Mouse (Mus musculus): Measurements from ENCODE around the gene Apbb2. TPM values are rescaled to one million over a fixed set of nuclear protein-coding genes. Genes with fewer than 3 reads are reported as not detected.

Apbb2 gene
- polyA plus RNA-seq, 1 experiment from 2014 or later, result 52.6 TPM

DNA sequence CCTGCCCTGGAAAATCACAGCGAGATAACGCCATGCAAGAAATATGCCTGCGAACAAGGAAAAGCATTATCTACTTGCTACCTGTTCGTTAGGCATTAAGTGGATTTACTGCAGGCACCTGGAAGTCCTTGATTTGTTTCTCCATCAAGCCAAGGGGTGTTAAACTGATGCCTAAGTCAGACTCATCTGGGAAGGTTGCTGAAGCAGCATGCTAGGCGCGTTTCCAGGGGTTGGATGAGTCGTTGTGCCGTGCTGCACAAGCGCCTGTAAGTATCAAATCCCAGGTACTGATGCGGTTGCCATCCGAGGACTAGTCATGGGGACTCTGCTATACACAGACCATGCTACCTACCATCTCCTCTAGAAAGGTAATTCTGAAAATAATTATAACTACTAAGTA is 611 bp upstream of the Apbb2 start:
- H3K27ac ChIP-seq (ENCODE audit: low read depth, low read length), result no peak overlapping the region
- no peak overlapping the region for H3K4me3 ChIP-seq (ENCODE audit: low read depth, low read length)
- H3K36me3 ChIP-seq (ENCODE audit: control insufficient read depth, insufficient read depth, low read length), result no peaks in the 10 kb centered on the region
- no peak for DNase-seq (ENCODE audit: low spot score)
- WGBS, result 39% methylated on average over 11 of the region's 11 CpGs
- H3K9me3 ChIP-seq (ENCODE audit: control insufficient read depth, low read length), result no peaks in the 10 kb centered on the region
- peaks cover 12% of the 10 kb centered on the region for H3K4me1 ChIP-seq (ENCODE audit: control insufficient read depth, insufficient read depth, low read length)
- no peak for ATAC-seq (ENCODE audit: insufficient read depth, low FRiP score, low TSS enrichment)
- H3K27me3 ChIP-seq (ENCODE audit: control insufficient read depth, insufficient read depth, low read length), result no peaks in the 10 kb centered on the region
- H3K4me2 ChIP-seq (ENCODE audit: low read depth), result peak overlapping the region; percentile 63
- H3K9ac ChIP-seq (ENCODE audit: low read length), result no peak overlapping the region

DNA sequence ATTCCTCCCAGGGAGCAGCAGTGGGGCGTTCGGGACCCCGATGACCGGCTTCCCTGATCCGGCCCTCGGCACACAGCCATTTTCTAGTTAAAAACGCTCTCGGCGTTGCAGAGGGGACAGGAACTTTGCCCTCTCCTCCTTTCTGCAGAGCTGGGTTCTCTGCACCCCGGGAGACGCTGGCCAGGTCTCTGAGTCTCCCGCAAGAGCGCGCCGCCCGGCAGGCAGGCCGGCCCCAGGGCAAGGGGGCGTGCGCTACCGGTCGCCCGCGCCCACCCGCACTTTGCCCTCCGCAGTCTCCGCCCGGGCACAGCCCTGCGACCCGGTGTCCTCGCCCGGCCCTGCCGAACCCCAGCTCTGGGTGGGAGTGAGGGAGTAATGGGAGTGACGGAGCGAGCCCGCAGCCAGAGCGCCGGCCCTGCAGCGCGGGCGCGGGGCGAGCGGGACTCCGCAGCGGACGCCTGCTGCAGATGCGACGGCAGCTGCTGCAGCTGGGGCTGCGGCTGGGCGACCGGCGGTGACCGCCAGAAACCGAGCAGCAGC is 593 bp downstream of the Apbb2 start:
- Histone ChIP-seq H3K4me1 (ENCODE audit: control insufficient read depth, insufficient read depth, low read length) (peaks cover 22% of the 10 kb centered on the region), H3K27me3 (ENCODE audit: control insufficient read depth, insufficient read depth, low read length) (no peaks in the 10 kb centered on the region), H3K27ac (ENCODE audit: low read depth, low read length) (peak overlapping the region; percentile 97), H3K4me2 (ENCODE audit: low read depth) (peak overlapping the region; percentile 63), H3K4me3 (ENCODE audit: low read depth, low read length) (peak overlapping the region; percentile 81), H3K36me3 (ENCODE audit: control insufficient read depth, insufficient read depth, low read length) (no peaks in the 10 kb centered on the region), H3K9me3 (ENCODE audit: control insufficient read depth, low read length) (no peaks in the 10 kb centered on the region), H3K9ac (ENCODE audit: low read length) (peak overlapping the region; percentile 94)
- peak; percentile 56 for ATAC-seq (ENCODE audit: insufficient read depth, low FRiP score, low TSS enrichment)
- no peak for DNase-seq (ENCODE audit: low spot score)
- under 1% methylated on average over 51 of the region's 54 CpGs for WGBS

DNA sequence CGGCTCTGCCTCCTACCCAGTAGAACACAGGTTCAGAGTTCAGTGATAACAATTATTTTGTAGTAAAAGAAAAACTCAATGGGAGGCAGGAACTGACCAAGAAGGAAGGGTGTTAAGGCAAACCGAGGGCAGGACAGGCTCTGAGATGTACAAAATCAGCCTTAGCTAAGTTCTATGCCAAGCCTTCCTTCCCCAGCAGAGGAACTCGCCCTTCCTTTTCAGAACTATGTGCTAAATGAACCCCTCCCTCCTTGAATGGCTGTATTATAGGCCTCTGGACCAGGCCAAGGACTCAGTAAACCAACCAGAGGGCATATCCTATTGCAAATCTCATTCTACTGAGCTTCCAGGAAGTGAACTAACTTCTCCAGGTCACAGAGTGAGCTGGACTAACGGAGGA is 3.6 kb downstream of the Apbb2 start:
- H3K9ac ChIP-seq (ENCODE audit: low read length), result no peak overlapping the region
- WGBS, result 77% methylated on average over 4 of the region's 4 CpGs
- no peaks in the 10 kb centered on the region for H3K9me3 ChIP-seq (ENCODE audit: control insufficient read depth, low read length)
- no peaks in the 10 kb centered on the region for H3K36me3 ChIP-seq (ENCODE audit: control insufficient read depth, insufficient read depth, low read length)
- H3K4me3 ChIP-seq (ENCODE audit: low read depth, low read length), result no peak overlapping the region
- ATAC-seq (ENCODE audit: insufficient read depth, low FRiP score, low TSS enrichment) (no peak), DNase-seq (ENCODE audit: low spot score) (no peak)
- H3K27ac ChIP-seq (ENCODE audit: low read depth, low read length), result no peak overlapping the region
- peaks cover 22% of the 10 kb centered on the region for H3K4me1 ChIP-seq (ENCODE audit: control insufficient read depth, insufficient read depth, low read length)
- H3K27me3 ChIP-seq (ENCODE audit: control insufficient read depth, insufficient read depth, low read length), result no peaks in the 10 kb centered on the region
- H3K4me2 ChIP-seq (ENCODE audit: low read depth), result no peak overlapping the region

- Histone ChIP-seq H3K27me3 (ENCODE audit: control insufficient read depth, insufficient read depth, low read length) (no peaks in the 10 kb centered on the region), H3K4me2 (ENCODE audit: low read depth) (no peak overlapping the region), H3K27ac (ENCODE audit: low read depth, low read length) (no peak overlapping the region; the same call in 1 of the 2 replicates), H3K36me3 (ENCODE audit: control insufficient read depth, insufficient read depth, low read length) (no peaks in the 10 kb centered on the region), H3K9ac (ENCODE audit: low read length) (no peak overlapping the region), H3K9me3 (ENCODE audit: control insufficient read depth, low read length) (no peaks in the 10 kb centered on the region), H3K4me3 (ENCODE audit: low read depth, low read length) (no peak overlapping the region), H3K4me1 (ENCODE audit: control insufficient read depth, insufficient read depth, low read length) (peaks cover 25% of the 10 kb centered on the region)
- DNase-seq (ENCODE audit: low spot score) (no peak), ATAC-seq (ENCODE audit: insufficient read depth, low FRiP score, low TSS enrichment) (no peak)
- 63% methylated on average over 3 of the region's 3 CpGs for WGBS
Observed at GRCm38 (mm10) chr5:66613725-66614124, 4.9 kb downstream of the Apbb2 start.

DNA sequence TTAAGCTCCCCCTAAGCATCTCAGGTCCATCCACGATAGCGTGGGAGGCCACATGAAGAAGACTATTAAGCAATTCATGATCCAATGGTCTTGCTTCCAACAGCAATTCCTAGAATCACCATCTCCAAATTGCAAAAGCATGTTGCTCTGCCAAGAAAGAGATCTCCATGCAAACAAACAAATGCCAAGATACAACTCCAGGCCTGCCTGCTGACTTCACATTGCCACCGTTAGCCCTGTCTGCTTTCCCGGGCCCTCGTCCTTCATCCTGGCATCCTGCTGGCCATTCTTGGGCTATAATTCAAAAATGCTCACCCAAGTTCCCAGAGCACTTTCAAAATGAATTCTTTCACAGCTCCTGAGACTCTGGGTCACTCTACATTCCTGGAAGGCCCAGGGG is 5.6 kb downstream of the Apbb2 start:
- DNase-seq (ENCODE audit: low spot score), result no peak
- Histone ChIP-seq H3K4me3 (ENCODE audit: low read depth, low read length) (no peak overlapping the region), H3K36me3 (ENCODE audit: control insufficient read depth, insufficient read depth, low read length) (no peaks in the 10 kb centered on the region), H3K27me3 (ENCODE audit: control insufficient read depth, insufficient read depth, low read length) (no peaks in the 10 kb centered on the region), H3K4me2 (ENCODE audit: low read depth) (no peak overlapping the region), H3K27ac (ENCODE audit: low read depth, low read length) (peak overlapping the region; percentile 34; the same call in 1 of the 2 replicates), H3K4me1 (ENCODE audit: control insufficient read depth, insufficient read depth, low read length) (peaks cover 25% of the 10 kb centered on the region), H3K9ac (ENCODE audit: low read length) (no peak overlapping the region), H3K9me3 (ENCODE audit: control insufficient read depth, low read length) (no peaks in the 10 kb centered on the region)
- 39% methylated on average over 5 of the region's 5 CpGs for WGBS
- ATAC-seq (ENCODE audit: insufficient read depth, low FRiP score, low TSS enrichment), result no peak

DNA sequence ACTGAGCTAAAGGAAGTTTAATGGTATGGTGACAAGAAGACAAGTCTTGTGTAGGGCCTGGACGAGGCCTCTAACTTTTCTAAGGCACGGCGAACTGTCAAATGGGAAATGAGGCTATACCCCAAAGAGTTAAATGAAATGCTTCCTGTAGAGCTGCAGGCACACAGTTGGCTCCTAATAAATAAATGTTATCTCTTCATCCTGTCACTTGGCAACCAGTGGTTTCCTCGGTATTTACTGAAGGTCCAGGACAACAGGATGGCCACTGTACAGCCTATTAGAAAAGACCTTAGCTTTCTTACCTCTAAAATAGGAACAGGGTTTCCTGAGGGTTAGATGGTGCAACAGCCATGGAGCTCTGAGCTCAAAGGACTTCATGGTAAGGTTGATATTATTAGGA is 6.7 kb downstream of the Apbb2 start:
- WGBS, result 78% methylated on average over 4 of the region's 4 CpGs
- H3K9me3 ChIP-seq (ENCODE audit: control insufficient read depth, low read length), result no peaks in the 10 kb centered on the region
- no peak for ATAC-seq (ENCODE audit: insufficient read depth, low FRiP score, low TSS enrichment)
- no peaks in the 10 kb centered on the region for H3K36me3 ChIP-seq (ENCODE audit: control insufficient read depth, insufficient read depth, low read length)
- no peak for DNase-seq (ENCODE audit: low spot score)
- H3K9ac ChIP-seq (ENCODE audit: low read length), result no peak overlapping the region
- no peak overlapping the region for H3K4me3 ChIP-seq (ENCODE audit: low read depth, low read length)
- no peak overlapping the region for H3K27ac ChIP-seq (ENCODE audit: low read depth, low read length)
- H3K4me2 ChIP-seq (ENCODE audit: low read depth), result no peak overlapping the region
- H3K27me3 ChIP-seq (ENCODE audit: control insufficient read depth, insufficient read depth, low read length), result no peaks in the 10 kb centered on the region
- H3K4me1 ChIP-seq (ENCODE audit: control insufficient read depth, insufficient read depth, low read length), result peaks cover 27% of the 10 kb centered on the region

DNA sequence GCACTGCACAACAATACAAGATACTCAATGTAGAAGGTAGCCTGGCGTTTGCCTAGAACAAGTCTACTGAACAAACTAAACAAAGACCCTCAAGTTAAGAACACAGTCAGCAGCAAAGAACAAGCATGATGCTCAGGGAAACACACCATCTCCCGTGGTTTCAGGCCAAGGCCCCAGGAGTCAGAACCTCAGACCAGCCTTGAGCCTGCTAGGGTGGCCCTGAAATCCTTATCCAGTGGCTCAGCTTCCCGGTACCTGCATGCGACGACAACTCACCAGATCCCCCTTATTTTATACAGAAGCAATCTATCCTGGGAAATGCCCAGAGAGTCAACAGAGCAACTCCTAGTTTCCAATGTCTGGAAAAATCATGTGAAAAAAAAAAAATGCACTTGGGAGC is 7.2 kb downstream of the Apbb2 start:
- no peaks in the 10 kb centered on the region for H3K27me3 ChIP-seq (ENCODE audit: control insufficient read depth, insufficient read depth, low read length)
- H3K4me2 ChIP-seq (ENCODE audit: low read depth), result no peak overlapping the region
- H3K4me1 ChIP-seq (ENCODE audit: control insufficient read depth, insufficient read depth, low read length), result peaks cover 30% of the 10 kb centered on the region
- no peaks in the 10 kb centered on the region for H3K9me3 ChIP-seq (ENCODE audit: control insufficient read depth, low read length)
- H3K4me3 ChIP-seq (ENCODE audit: low read depth, low read length), result no peak overlapping the region
- no peaks in the 10 kb centered on the region for H3K36me3 ChIP-seq (ENCODE audit: control insufficient read depth, insufficient read depth, low read length)
- DNase-seq (ENCODE audit: low spot score), result no peak
- no peak overlapping the region for H3K9ac ChIP-seq (ENCODE audit: low read length)
- 90% methylated on average over 5 of the region's 5 CpGs for WGBS
- no peak overlapping the region for H3K27ac ChIP-seq (ENCODE audit: low read depth, low read length)
- ATAC-seq (ENCODE audit: insufficient read depth, low FRiP score, low TSS enrichment), result no peak

DNA sequence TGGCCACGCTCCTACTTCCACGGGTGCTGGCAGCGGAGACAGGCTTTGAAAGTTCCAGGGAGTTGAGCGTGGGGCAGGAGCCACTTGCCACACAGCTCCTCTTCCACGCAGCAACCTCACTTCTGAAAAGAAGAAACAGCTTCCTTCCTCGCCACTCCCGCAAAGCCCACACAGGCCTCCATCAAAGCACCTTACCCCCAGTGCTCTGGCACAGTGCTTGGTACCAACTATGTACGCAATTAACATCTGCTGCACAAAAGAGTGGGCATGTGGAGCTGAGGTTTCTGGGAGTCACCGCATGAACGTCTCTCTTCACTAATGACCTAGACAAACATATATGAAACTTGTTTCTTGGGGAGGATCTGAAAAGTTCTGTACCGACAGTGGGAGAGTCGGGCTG is 8.3 kb downstream of the Apbb2 start:
- H3K4me2 ChIP-seq (ENCODE audit: low read depth), result no peak overlapping the region
- H3K9me3 ChIP-seq (ENCODE audit: control insufficient read depth, low read length), result no peaks in the 10 kb centered on the region
- H3K27me3 ChIP-seq (ENCODE audit: control insufficient read depth, insufficient read depth, low read length), result no peaks in the 10 kb centered on the region
- DNase-seq (ENCODE audit: low spot score), result no peak
- H3K4me3 ChIP-seq (ENCODE audit: low read depth, low read length), result no peak overlapping the region
- H3K36me3 ChIP-seq (ENCODE audit: control insufficient read depth, insufficient read depth, low read length), result no peaks in the 10 kb centered on the region
- no peak for ATAC-seq (ENCODE audit: insufficient read depth, low FRiP score, low TSS enrichment)
- WGBS, result 91% methylated on average over 12 of the region's 12 CpGs
- no peak overlapping the region for H3K9ac ChIP-seq (ENCODE audit: low read length)
- peaks cover 25% of the 10 kb centered on the region for H3K4me1 ChIP-seq (ENCODE audit: control insufficient read depth, insufficient read depth, low read length)
- no peak overlapping the region for H3K27ac ChIP-seq (ENCODE audit: low read depth, low read length)

GRCm38 (mm10) chr5:66609306-66609705 is 9.3 kb downstream of the Apbb2 start:
- 40% methylated on average over 7 of the region's 7 CpGs for WGBS

More at GRCm38 (mm10) chr5:66609306-66609705, 9.3 kb downstream of the Apbb2 start:
- no peak overlapping the region for H3K4me2 ChIP-seq (ENCODE audit: low read depth)
- no peaks in the 10 kb centered on the region for H3K36me3 ChIP-seq (ENCODE audit: control insufficient read depth, insufficient read depth, low read length)
- no peak overlapping the region for H3K4me3 ChIP-seq (ENCODE audit: low read depth, low read length)
- DNase-seq (ENCODE audit: low spot score) (no peak), ATAC-seq (ENCODE audit: insufficient read depth, low FRiP score, low TSS enrichment) (no peak)
- H3K4me1 ChIP-seq (ENCODE audit: control insufficient read depth, insufficient read depth, low read length), result peaks cover 20% of the 10 kb centered on the region
- H3K27me3 ChIP-seq (ENCODE audit: control insufficient read depth, insufficient read depth, low read length), result no peaks in the 10 kb centered on the region
- no peak overlapping the region for H3K27ac ChIP-seq (ENCODE audit: low read depth, low read length)
- H3K9ac ChIP-seq (ENCODE audit: low read length), result no peak overlapping the region
- no peaks in the 10 kb centered on the region for H3K9me3 ChIP-seq (ENCODE audit: control insufficient read depth, low read length)

Data from neural tube, embryonic 11.5 days (tissue).